Mouse (Mus musculus): Measurements from ENCODE around the gene Ets2.

GRCm38 (mm10) chr16:95712121-95712520, 10.2 kb downstream of the Ets2 start:
- TF ChIP-seq POLR2A (IDR thresholded peaks at IDR 0.05; ENCODE audit: insufficient read depth, low read depth, low read length) (no peak), CTCF (IDR thresholded peaks at IDR 0.05; ENCODE audit: insufficient read depth, low read depth, low read length) (no peak)
